Mouse (Mus musculus) brain, embryonic 14.5 days (tissue): ENCODE data around the gene Crlf2.

ENCODE experiments used
- CTCF ChIP-seq: fragments of 200-500 bp; IDR thresholded peaks from 2 replicates; pipeline ENCODE4 v1.5.1; 2012; ENCODE audit warnings: inconsistent platforms, mild to moderate bottlenecking, moderate library complexity, borderline replicate concordance; ENCODE audit not compliant: insufficient read depth, insufficient read length; ENCODE audit errors: extremely low read depth
- POLR2A ChIP-seq: fragments of 200-500 bp; IDR thresholded peaks from 2 replicates; pipeline ENCODE4 v1.6.1; 2012; ENCODE audit warnings: mild to moderate bottlenecking, inconsistent platforms, borderline replicate concordance; ENCODE audit not compliant: poor library complexity, insufficient read depth, insufficient read length, severe bottlenecking; ENCODE audit errors: extremely low read depth

GRCm38 (mm10) chr5:109602585-109602984 lies 43.8 kb upstream of the Crlf2 start:
- peak; percentile 50; the same call in 1 of the 2 replicates for TF ChIP-seq CTCF
- no peak for TF ChIP-seq POLR2A
